Mouse (Mus musculus) macrophage (primary cell): Measurements from ENCODE around the gene Adamts10. TPM values are rescaled to one million over a fixed set of nuclear protein-coding genes. Genes with fewer than 3 reads are reported as not detected.

Experiments
- H3K27ac ChIP-seq: fragments of 350-480 bp; formaldehyde crosslinking; 2 replicates; pipeline ENCODE4 v1.9.0; 2021
- H3K36me3 ChIP-seq: fragments of 350-480 bp; formaldehyde crosslinking; 2 replicates; pipeline ENCODE4 v1.9.0; 2021; ENCODE audit errors: inconsistent target
- H3K4me3 ChIP-seq: fragments of 350-480 bp; formaldehyde crosslinking; 2 replicates; pipeline ENCODE4 v1.9.0; 2021; ENCODE audit errors: inconsistent target
- H3K79me2 ChIP-seq: fragments of 350-480 bp; formaldehyde crosslinking; 2 replicates; pipeline ENCODE4 v1.9.0; 2021; ENCODE audit errors: inconsistent target
- WGBS: methylation state at CpG from one replicate; pipeline ENCODE4 v1.1.7; 2026; ENCODE audit warnings: inconsistent platforms; ENCODE audit not compliant: missing documents; 5-methylcytosine and 5-hydroxymethylcytosine counted together
- polyA plus RNA-seq: library from polyadenylated mRNA; stranded (reverse); fragments of 250-400 nt; gene quantifications from 3 replicates; pipeline ENCODE4 v1.2.4, GENCODE M21; 2018; ENCODE audit warnings: inconsistent platforms

The Adamts10 gene
- polyA plus RNA-seq, 1 experiment from 2014 or later = 3.1 TPM

GRCm38 (mm10) chr17:33584061-33584460 is 60.1 kb downstream of the Adamts10 start:
- no peak overlapping the region for H3K27ac ChIP-seq
- H3K79me2 ChIP-seq = peaks cover 8% of the 10 kb centered on the region; the same call in 1 of the 2 replicates
- H3K4me3 ChIP-seq = no peak overlapping the region
- H3K36me3 ChIP-seq = peaks cover 88% of the 10 kb centered on the region
- 100% methylated on average over 4 of the region's 4 CpGs for WGBS

GRCm38 (mm10) chr17:33586011-33586410 is 62.0 kb downstream of the Adamts10 start:
- 89% methylated on average over 15 of the region's 17 CpGs for WGBS
- Histone ChIP-seq H3K4me3 (no peak overlapping the region), H3K36me3 (peaks cover 88% of the 10 kb centered on the region), H3K27ac (no peak overlapping the region), H3K79me2 (no peaks in the 10 kb centered on the region)

DNA sequence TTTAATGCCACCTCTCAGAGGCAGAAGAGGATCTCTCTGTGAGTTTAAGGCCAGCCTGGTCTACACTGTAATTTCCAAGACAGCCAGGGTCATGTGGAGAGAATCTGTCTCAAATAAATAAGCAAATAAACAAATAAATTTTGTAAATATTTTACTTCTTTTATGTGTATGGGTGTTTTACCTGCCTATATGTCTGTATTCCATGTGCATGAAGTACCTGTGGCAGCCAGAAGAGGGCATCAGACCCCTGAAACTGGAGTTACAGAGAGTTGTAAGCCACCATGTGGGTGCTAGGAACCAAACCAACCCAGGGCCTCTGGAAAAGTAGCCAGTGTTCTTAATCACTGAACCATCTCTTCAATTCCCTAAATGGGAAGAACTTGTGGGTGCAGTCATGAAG is 73.3 kb downstream of the Adamts10 start:
- Histone ChIP-seq H3K4me3 (no peak overlapping the region), H3K27ac (no peak overlapping the region), H3K79me2 (no peaks in the 10 kb centered on the region), H3K36me3 (peaks cover 98% of the 10 kb centered on the region)

- 92% methylated on average over 5 of the region's 5 CpGs for WGBS
- Histone ChIP-seq H3K79me2 (no peaks in the 10 kb centered on the region), H3K27ac (no peak overlapping the region), H3K4me3 (no peak overlapping the region), H3K36me3 (peaks cover 97% of the 10 kb centered on the region)
Observed at GRCm38 (mm10) chr17:33598506-33598905, 74.5 kb downstream of the Adamts10 start.

DNA sequence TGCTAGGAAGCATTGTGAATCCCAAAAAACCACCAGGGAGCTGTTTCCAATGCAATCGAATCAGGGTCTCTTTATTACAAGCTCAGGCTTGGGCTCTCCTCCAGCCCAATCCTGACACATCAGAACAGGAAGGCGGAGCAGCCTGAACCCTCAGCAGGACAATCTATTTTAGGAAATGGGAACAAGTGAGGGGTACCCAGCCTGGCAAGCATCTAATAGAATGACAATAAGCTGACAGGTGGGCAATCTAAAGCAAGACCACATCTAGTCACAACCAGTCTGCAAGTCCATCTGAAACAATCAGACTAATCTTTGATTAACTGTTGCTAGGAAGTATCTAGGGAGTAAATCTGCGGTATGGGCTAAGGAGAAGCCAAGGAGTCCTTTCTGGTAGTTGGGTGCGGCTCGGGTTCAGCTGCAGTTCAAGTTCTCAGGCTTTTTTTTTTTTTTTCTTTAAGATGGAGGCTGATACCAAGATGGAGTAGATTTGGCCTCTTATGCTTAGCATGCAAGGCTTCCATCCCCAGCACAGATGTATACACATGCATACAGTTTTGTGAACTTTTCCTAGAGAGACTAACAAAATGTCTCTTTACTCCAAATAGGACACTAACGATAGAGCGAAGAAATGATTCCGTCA is 76.0 kb downstream of the Adamts10 start:
- peaks cover 96% of the 10 kb centered on the region for H3K36me3 ChIP-seq
- H3K27ac ChIP-seq = no peak overlapping the region
- H3K79me2 ChIP-seq = no peaks in the 10 kb centered on the region
- H3K4me3 ChIP-seq = no peak overlapping the region
- WGBS = 94% methylated on average over 8 of the region's 8 CpGs

GRCm38 (mm10) chr17:33600831-33601230 is 76.8 kb downstream of the Adamts10 start:
- 92% methylated on average over 3 of the region's 3 CpGs for WGBS
- peaks cover 96% of the 10 kb centered on the region for H3K36me3 ChIP-seq

GRCm38 (mm10) chr17:33601947-33602346 is 77.9 kb downstream of the Adamts10 start:
- WGBS = 96% methylated on average over 11 of the region's 12 CpGs
- H3K36me3 ChIP-seq = peaks cover 96% of the 10 kb centered on the region
- no peak overlapping the region for H3K4me3 ChIP-seq
- H3K79me2 ChIP-seq = no peaks in the 10 kb centered on the region
- H3K27ac ChIP-seq = no peak overlapping the region

More at GRCm38 (mm10) chr17:33600831-33601230, 76.8 kb downstream of the Adamts10 start:
- H3K79me2 ChIP-seq = no peaks in the 10 kb centered on the region
- no peak overlapping the region for H3K4me3 ChIP-seq
- H3K27ac ChIP-seq = no peak overlapping the region

Other genes with a start within 250 kb of the Adamts10 start
- gene Zfp955b, start 234.7 kb upstream of the Adamts10 start, polyA plus RNA-seq = 2.9 to 3.9 TPM (median 3.5 TPM) in 3 replicates
- gene Zfp81, start 165.3 kb upstream of the Adamts10 start, polyA plus RNA-seq = 3.4 to 5.2 TPM (median 5.1 TPM) in 3 replicates
- 3.2 to 4.0 TPM (median 3.5 TPM) in 3 replicates for gene Zfp101, start 129.6 kb upstream of the Adamts10 start, polyA plus RNA-seq
- gene Actl9, start 91.3 kb upstream of the Adamts10 start, polyA plus RNA-seq = not detected in 3 replicates
- 262 to 376 TPM (median 298 TPM) in 3 replicates for gene Myo1f, start 31.5 kb downstream of the Adamts10 start, polyA plus RNA-seq
- gene Zfp414, start 104.9 kb downstream of the Adamts10 start, polyA plus RNA-seq = 26.9 to 33.2 TPM (median 31.8 TPM) in 3 replicates
- gene Pram1, start 113.9 kb downstream of the Adamts10 start, polyA plus RNA-seq = 1.7 to 7.1 TPM (median 4.6 TPM) in 3 replicates
- gene Hnrnpm, start 162.7 kb downstream of the Adamts10 start, polyA plus RNA-seq = 138 to 351 TPM (median 174 TPM) in 3 replicates
- 31.4 to 62.1 TPM (median 56.3 TPM) in 3 replicates for gene March2, start 194.5 kb downstream of the Adamts10 start, polyA plus RNA-seq
- 103 to 129 TPM (median 115 TPM) in 3 replicates for gene Rab11b, start 236.3 kb downstream of the Adamts10 start, polyA plus RNA-seq